Mouse (Mus musculus) thymus, adult 2 months (tissue): ENCODE results near the gene Bnip2.

Experiments used
- CTCF ChIP-seq: fragments of 200-500 bp; IDR thresholded peaks from 2 replicates; pipeline ENCODE4 v1.5.1; 2012; ENCODE audit warnings: mild to moderate bottlenecking, control low read depth, low read length, moderate library complexity, borderline replicate concordance; ENCODE audit not compliant: control insufficient read depth, poor library complexity, insufficient read depth; ENCODE audit errors: extremely low read depth
- POLR2A ChIP-seq: fragments of 200-500 bp; IDR thresholded peaks from 2 replicates; pipeline ENCODE4 v1.6.1; 2012; ENCODE audit warnings: mild to moderate bottlenecking, low read length, control low read depth, moderate library complexity; ENCODE audit not compliant: control insufficient read depth, poor library complexity, insufficient read depth; ENCODE audit errors: extremely low read depth

DNA sequence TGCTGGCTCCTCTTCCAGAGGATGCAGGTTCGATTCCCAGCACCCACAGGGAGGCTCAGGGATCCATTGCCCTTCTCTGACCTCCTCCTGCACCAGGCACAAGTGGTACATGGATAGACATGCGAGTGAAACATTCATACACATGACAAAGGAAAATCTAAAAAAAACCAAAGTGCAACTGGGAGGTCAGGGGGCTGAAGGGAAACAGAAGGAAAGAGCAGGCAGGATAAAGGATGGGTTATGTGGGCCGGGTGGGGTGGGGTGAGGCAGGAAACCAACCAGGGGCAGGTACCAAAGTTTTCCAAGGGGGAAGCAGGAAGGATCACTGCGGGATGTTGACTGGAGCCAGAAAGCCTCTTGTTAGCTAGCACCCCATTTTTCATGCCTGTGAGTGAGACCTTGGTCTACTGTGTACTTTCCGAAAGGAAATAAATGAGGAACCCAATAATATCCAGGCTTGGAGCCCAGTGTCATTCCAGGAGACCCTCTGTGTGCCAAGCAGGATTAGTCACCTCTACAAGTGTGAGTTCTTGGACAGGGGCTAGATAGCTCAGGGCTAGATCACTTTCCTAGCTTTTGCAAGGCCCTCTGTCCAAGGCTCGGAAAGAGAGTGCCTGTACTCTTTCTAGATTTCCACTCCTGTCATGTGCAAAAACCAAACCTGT, 59.6 kb downstream of the Bnip2 start:
- TF ChIP-seq POLR2A (no peak), CTCF (no peak)
